Mouse (Mus musculus) hindbrain, embryonic 16.5 days (tissue): ENCODE measurements at regions not wholly inside any gene's neighbourhood (a gene's known extent, or its start where the extent isn't known, plus 50 kb on each side); places are given as distances from the start of the nearest gene placed in this dataset.

Experiments used
- ATAC-seq: fragments of 200-750 bp; cut with Nextera tagmentation; 2 replicates; pipeline ENCODE4 v1.8.0; 2017; ENCODE audit warnings: moderate TSS enrichment, moderate library complexity
- H3K27ac ChIP-seq: fragments of 300-500 bp; sonication (generic); 2 replicates; pipeline ENCODE4 v1.5.1; 2014; ENCODE audit warnings: low read depth, mild to moderate bottlenecking, control low read depth, low read length, moderate library complexity
- H3K27me3 ChIP-seq: fragments of 300-500 bp; sonication (generic); replicated peaks from 2 replicates; pipeline ENCODE4 v1.6.1; 2014; ENCODE audit warnings: low read length; ENCODE audit not compliant: control insufficient read depth, insufficient read depth
- H3K36me3 ChIP-seq: fragments of 300-500 bp; sonication (generic); 2 replicates; pipeline ENCODE4 v1.6.1; 2014; ENCODE audit warnings: mild to moderate bottlenecking, low read length, moderate library complexity, mixed read lengths; ENCODE audit not compliant: control insufficient read depth, insufficient read depth
- H3K4me1 ChIP-seq: fragments of 300-500 bp; sonication (generic); 2 replicates; pipeline ENCODE4 v1.6.1; 2014; ENCODE audit warnings: low read depth, low read length; ENCODE audit not compliant: control insufficient read depth, insufficient read depth
- H3K4me2 ChIP-seq: fragments of 300-500 bp; sonication (generic); 2 replicates; pipeline ENCODE4 v1.6.1; 2014; ENCODE audit warnings: mild to moderate bottlenecking, low read length, control low read depth, moderate library complexity
- H3K4me3 ChIP-seq: fragments of 300-500 bp; sonication (generic); 2 replicates; pipeline ENCODE4 v1.5.1; 2014; ENCODE audit warnings: mild to moderate bottlenecking, low read length, control low read depth, moderate library complexity
- H3K9ac ChIP-seq: fragments of 300-500 bp; sonication (generic); 2 replicates; pipeline ENCODE4 v1.6.1; 2014; ENCODE audit warnings: low read depth, mild to moderate bottlenecking, control low read depth, low read length, moderate library complexity
- H3K9me3 ChIP-seq: fragments of 300-500 bp; sonication (generic); 2 replicates; pipeline ENCODE4 v1.6.1; 2014; ENCODE audit warnings: mild to moderate bottlenecking, low read length, moderate library complexity; ENCODE audit not compliant: control insufficient read depth
- WGBS: fragments of 180-500 bp; shearing (Covaris S2); extraction: QIAGEN DNeasy Blood & Tissue Kit; methylation state at CpG from one replicate; pipeline ENCODE4 v1.1.7; 2014; 5-methylcytosine and 5-hydroxymethylcytosine counted together

DNA sequence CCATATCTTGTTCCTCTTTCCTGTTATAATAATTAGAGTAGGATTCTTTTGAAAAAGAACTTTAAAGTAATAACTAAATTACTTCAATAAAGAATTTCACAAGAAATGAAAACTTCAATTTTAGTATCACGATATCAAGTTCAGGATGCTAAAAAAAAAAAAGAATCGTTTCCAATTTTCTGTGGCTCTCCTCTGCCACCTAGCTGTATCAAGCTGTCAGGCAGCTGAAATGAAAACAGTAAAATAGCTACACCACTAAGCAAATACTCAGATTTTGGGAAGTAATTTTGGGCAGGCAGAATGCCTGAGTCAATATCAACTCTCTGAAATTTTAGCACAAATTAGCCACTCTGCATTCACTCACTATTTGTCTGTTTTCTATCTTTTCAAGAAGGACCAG, 694.5 kb upstream of the Arrdc3 start:
- no peak overlapping the region for H3K4me3 ChIP-seq
- no peaks in the 10 kb centered on the region for H3K36me3 ChIP-seq
- no peaks in the 10 kb centered on the region for H3K27me3 ChIP-seq
- no peak overlapping the region for H3K4me2 ChIP-seq
- no peak for ATAC-seq
- H3K9me3 ChIP-seq, result no peaks in the 10 kb centered on the region
- H3K27ac ChIP-seq, result no peak overlapping the region
- H3K9ac ChIP-seq, result no peak overlapping the region
- no peaks in the 10 kb centered on the region for H3K4me1 ChIP-seq
- whole genome bisulfite sequencing, result 91% methylated on average over 2 of the region's 2 CpGs

DNA sequence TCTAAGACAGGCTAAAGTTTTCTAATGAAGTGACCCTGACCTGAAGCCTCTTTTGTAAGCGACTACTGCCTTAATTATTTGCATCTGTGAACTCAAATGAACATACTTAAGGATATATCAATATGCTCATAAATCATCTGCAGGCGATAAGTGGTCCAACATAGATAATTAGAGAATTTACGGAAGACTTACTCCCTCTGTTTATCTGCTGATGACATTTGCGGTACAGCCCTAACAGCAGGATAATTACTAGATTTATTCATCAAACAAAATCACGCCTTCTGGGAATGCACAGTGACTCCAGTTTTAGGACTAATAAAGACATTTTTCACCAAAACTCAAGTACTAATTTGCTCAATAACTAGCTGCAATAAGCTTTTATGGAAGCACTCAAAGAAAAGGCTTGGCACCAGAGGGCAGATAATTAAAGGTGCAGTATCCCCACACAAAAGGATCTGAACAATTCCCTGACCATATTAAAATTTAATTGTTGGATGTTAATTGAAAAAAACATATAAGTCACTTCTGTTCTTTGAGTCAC, 688.0 kb upstream of the Arrdc3 start:
- H3K36me3 ChIP-seq, result no peaks in the 10 kb centered on the region
- H3K27me3 ChIP-seq, result no peaks in the 10 kb centered on the region
- no peaks in the 10 kb centered on the region for H3K9me3 ChIP-seq
- H3K4me1 ChIP-seq, result no peaks in the 10 kb centered on the region
- 35% methylated on average over 5 of the region's 5 CpGs for WGBS
- H3K4me3 ChIP-seq, result no peak overlapping the region
- no peak for ATAC-seq
- H3K27ac ChIP-seq, result no peak overlapping the region
- H3K9ac ChIP-seq, result no peak overlapping the region
- H3K4me2 ChIP-seq, result no peak overlapping the region

GRCm38 (mm10) chr13:80224110-80224509, 659.1 kb upstream of the Arrdc3 start:
- H3K27ac ChIP-seq, result no peak overlapping the region
- no peak overlapping the region for H3K4me2 ChIP-seq
- no peaks in the 10 kb centered on the region for H3K4me1 ChIP-seq
- no peaks in the 10 kb centered on the region for H3K27me3 ChIP-seq
- no peak overlapping the region for H3K4me3 ChIP-seq
- H3K9me3 ChIP-seq, result no peaks in the 10 kb centered on the region
- WGBS, result 73% methylated on average over 1 of the region's 1 CpGs
- H3K36me3 ChIP-seq, result no peaks in the 10 kb centered on the region
- no peak overlapping the region for H3K9ac ChIP-seq
- no peak for ATAC-seq

DNA sequence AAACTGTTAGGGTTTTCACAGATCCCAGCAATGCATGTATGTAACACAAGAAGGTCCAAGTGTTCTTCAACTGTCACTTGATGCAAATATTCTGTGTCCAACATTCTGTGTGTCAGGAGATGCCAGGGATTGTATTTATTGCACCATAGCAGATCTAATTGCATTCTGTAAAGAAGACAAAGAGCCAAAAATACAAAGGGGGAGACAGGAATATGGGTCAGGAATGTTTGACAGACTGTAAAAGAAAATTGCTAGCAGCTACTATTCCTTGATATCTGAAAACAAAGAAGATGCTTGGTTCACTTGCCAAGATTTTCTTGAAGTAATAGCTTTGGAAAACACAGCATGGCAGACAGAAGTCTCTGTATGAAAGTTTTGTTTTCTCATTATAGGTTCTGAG, 651.8 kb upstream of the Arrdc3 start:
- no peak overlapping the region for H3K4me2 ChIP-seq
- H3K27me3 ChIP-seq, result no peaks in the 10 kb centered on the region
- no peak for ATAC-seq
- no peak overlapping the region for H3K4me3 ChIP-seq
- H3K4me1 ChIP-seq, result no peaks in the 10 kb centered on the region
- no peaks in the 10 kb centered on the region for H3K9me3 ChIP-seq
- no peak overlapping the region for H3K9ac ChIP-seq
- H3K27ac ChIP-seq, result no peak overlapping the region
- H3K36me3 ChIP-seq, result no peaks in the 10 kb centered on the region

DNA sequence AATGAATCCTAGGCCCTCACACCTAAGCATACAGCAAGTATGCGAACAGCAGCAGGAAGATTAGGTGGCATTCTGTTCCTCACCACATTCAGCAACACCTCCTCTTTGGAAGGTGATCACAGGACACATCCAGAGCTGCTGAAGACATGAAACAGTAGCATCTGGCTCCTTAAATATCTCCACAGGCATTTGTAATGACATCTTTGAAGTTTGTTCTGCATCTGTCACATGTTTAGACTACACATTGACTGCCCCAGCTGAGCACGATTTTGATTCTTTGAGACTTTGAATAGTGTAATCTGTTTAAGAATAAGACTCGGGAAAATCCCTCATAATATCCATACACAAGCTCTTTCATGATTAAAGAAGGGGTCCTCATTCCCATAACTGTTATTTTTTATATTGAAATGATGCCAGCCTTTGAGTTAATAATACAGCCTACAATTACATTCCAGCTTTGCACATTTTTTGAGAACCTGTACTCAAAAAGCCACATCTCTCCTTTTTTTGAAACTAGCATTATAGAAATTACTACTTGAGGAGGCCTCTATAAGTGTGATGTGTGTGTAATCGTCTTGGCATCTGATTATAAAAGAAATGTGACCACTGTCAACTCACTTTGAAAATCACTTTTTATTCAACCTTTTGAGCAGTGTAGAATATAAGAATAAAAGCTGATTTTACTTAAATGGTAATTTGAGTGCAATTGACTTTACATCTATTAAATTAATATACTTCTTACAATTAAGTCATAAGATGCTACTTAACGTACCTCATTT, 647.7 kb upstream of the Arrdc3 start:
- Histone ChIP-seq H3K36me3 (no peaks in the 10 kb centered on the region), H3K4me3 (no peak overlapping the region), H3K4me2 (no peak overlapping the region), H3K4me1 (no peaks in the 10 kb centered on the region), H3K27ac (no peak overlapping the region), H3K27me3 (no peaks in the 10 kb centered on the region), H3K9ac (no peak overlapping the region), H3K9me3 (no peaks in the 10 kb centered on the region)
- no peak for ATAC-seq
- WGBS, result 71% methylated on average over 5 of the region's 5 CpGs

- Histone ChIP-seq H3K27me3 (no peaks in the 10 kb centered on the region), H3K4me2 (no peak overlapping the region), H3K36me3 (no peaks in the 10 kb centered on the region), H3K4me1 (no peaks in the 10 kb centered on the region), H3K27ac (no peak overlapping the region), H3K9me3 (peaks cover 5% of the 10 kb centered on the region; the same call in 1 of the 2 replicates), H3K9ac (no peak overlapping the region), H3K4me3 (no peak overlapping the region)
- ATAC-seq, result no peak
- WGBS, result 91% methylated on average over 2 of the region's 2 CpGs
These were observed 620.4 kb upstream of the Arrdc3 start for GRCm38 (mm10) chr13:80262826-80263225.

DNA sequence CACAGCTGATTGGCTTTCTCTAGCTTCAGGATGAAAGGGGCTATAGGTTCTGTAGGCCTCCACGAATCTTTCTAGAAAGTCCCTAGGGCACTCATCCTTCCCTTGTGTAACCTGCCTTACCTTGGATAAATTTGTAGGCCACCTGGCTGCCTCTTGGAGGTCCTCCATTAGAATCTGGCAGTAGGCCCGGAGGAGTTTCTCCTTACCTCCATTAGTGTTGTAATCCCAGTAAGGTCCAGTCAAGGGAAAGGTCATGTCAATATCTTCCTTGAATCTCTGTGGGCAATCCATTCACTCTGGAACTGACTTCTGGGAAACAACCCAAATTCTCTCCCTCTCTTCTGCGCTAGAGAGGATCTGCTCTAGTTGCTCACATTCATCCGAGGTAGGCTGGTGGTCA, 616.1 kb upstream of the Arrdc3 start:
- Histone ChIP-seq H3K27ac (no peak overlapping the region), H3K4me1 (no peaks in the 10 kb centered on the region), H3K4me2 (no peak overlapping the region), H3K27me3 (no peaks in the 10 kb centered on the region), H3K9ac (no peak overlapping the region), H3K4me3 (no peak overlapping the region), H3K36me3 (no peaks in the 10 kb centered on the region), H3K9me3 (peaks cover 5% of the 10 kb centered on the region; the same call in 1 of the 2 replicates)
- no peak for ATAC-seq
- 91% methylated on average over 4 of the region's 4 CpGs for WGBS

DNA sequence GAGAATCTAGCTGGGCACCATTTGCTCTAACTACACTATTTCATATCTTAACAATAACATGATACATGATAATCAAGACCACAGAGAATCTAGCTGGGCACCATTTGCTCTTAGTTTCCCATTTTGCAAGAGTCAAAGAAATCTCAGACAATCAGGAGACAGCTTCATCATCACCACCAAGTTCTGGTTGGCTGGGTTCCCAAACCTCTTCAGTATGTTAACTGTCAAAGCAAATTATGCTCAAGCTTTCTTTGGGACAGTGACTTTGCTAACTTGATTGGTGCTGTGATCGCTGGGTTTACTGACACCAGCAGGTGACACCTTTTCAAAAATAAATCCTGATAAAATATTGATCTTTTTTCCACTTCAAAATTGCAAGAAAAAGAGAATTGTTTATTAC, 609.2 kb upstream of the Arrdc3 start:
- 71% methylated on average over 1 of the region's 1 CpGs for WGBS
- no peaks in the 10 kb centered on the region for H3K36me3 ChIP-seq
- H3K4me3 ChIP-seq, result no peak overlapping the region
- no peak overlapping the region for H3K9ac ChIP-seq
- ATAC-seq, result no peak
- H3K4me2 ChIP-seq, result no peak overlapping the region
- no peaks in the 10 kb centered on the region for H3K27me3 ChIP-seq
- no peaks in the 10 kb centered on the region for H3K9me3 ChIP-seq
- no peak overlapping the region for H3K27ac ChIP-seq
- no peaks in the 10 kb centered on the region for H3K4me1 ChIP-seq

- Histone ChIP-seq H3K9ac (no peak overlapping the region), H3K4me1 (no peaks in the 10 kb centered on the region), H3K4me3 (no peak overlapping the region), H3K36me3 (no peaks in the 10 kb centered on the region), H3K9me3 (no peaks in the 10 kb centered on the region), H3K4me2 (no peak overlapping the region), H3K27ac (no peak overlapping the region), H3K27me3 (no peaks in the 10 kb centered on the region)
- no peak for ATAC-seq
- WGBS, result 40% methylated on average over 2 of the region's 2 CpGs
These were observed 591.3 kb upstream of the Arrdc3 start for GRCm38 (mm10) chr13:80291744-80292515.
